Mouse (Mus musculus): ENCODE results near the gene Slc36a3. TPM values are rescaled to one million over a fixed set of nuclear protein-coding genes. Genes with fewer than 3 reads are reported as not detected.
"Not testable (repeated sequence)": the region's sequence is repeated elsewhere in the genome, so short reads cannot be mapped to it uniquely, and the experiment has no call there.

The Slc36a3 gene
- polyA plus RNA-seq, 1 experiment from 2014 or later = 0.06 TPM

DNA sequence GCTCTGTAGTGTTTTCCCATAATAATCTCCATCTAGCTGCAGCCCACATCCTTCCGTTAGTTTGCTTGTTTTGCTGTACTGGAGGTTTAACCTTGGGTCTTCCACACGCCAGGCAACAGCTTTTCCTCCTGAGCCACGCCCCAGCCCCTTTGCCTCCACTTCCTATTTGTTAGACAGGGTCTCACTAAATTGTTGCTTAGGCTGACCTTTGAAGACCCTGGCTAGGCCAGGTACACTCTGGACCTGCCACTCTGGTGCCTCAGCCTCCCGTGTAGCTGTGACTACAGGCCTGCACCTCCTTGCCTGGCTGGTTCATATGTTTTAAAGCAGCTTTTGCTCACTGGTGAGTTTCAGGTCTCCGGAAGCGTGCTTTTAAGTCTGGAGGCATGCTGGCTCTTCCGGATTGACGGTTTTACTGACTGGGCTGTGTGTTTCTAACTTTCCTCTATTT is 30.7 kb downstream of the Slc36a3 start:
- H3K36me3 ChIP-seq (ENCODE audit: control insufficient read depth, insufficient read depth, low read length) = no peaks in the 10 kb centered on the region
- 61% methylated on average over 8 of the region's 8 CpGs for WGBS
- H3K4me1 ChIP-seq (replicated peaks; ENCODE audit: control insufficient read depth, insufficient read depth) = no peaks in the 10 kb centered on the region
- H3K9ac ChIP-seq (ENCODE audit: low read length) = no peak overlapping the region
- DNase-seq (ENCODE audit: low spot score) (no peak), ATAC-seq (ENCODE audit: low FRiP score, low TSS enrichment) (no peak)
- H3K27ac ChIP-seq (replicated peaks) = 0 out of 2 replicates have a peak overlapping the region, but pooled peaks have one; percentile 35
- no peaks in the 10 kb centered on the region for H3K9me3 ChIP-seq (ENCODE audit: control insufficient read depth, low read length)
- no peak overlapping the region for H3K4me3 ChIP-seq (ENCODE audit: low read depth, low read length)
- TF ChIP-seq CTCF (IDR thresholded peaks at IDR 0.05; ENCODE audit: low read depth) (no peak), EP300 (optimal IDR thresholded peaks at IDR 0.05) (no peak)
- no peak overlapping the region for H3K4me2 ChIP-seq (replicated peaks; ENCODE audit: low read depth)
- H3K27me3 ChIP-seq (ENCODE audit: control insufficient read depth, insufficient read depth, low read length) = no peaks in the 10 kb centered on the region

DNA sequence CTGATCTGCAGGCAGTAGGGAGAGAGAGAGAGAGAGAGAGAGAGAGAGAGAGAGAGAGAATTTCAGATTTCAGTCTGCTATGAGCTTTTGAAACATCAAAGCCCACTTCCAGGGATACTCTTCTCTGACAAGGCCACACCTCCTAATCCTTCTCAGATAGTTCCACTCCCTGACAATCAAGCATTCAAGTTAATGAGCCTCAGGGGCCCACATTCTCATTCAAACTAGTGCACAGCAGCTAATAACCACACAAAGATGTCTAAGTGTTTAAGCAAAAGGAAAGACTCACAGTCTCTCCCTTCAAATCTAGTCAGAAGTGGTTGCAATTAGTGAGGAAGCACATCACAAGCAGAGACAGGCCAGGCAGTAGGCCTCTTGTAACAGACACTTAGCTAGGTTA is 31.2 kb downstream of the Slc36a3 start:
- no peak overlapping the region for H3K9ac ChIP-seq (ENCODE audit: low read length)
- TF ChIP-seq EP300 (optimal IDR thresholded peaks at IDR 0.05) (no peak), CTCF (IDR thresholded peaks at IDR 0.05; ENCODE audit: low read depth) (no peak)
- DNase-seq (ENCODE audit: low spot score) (no peak), ATAC-seq (ENCODE audit: low FRiP score, low TSS enrichment) (no peak)
- H3K27ac ChIP-seq (replicated peaks) = no peak overlapping the region
- no peak overlapping the region for H3K4me2 ChIP-seq (replicated peaks; ENCODE audit: low read depth)
- no peaks in the 10 kb centered on the region for H3K9me3 ChIP-seq (ENCODE audit: control insufficient read depth, low read length)
- H3K36me3 ChIP-seq (ENCODE audit: control insufficient read depth, insufficient read depth, low read length) = no peaks in the 10 kb centered on the region
- no peak overlapping the region for H3K4me3 ChIP-seq (ENCODE audit: low read depth, low read length)
- no peaks in the 10 kb centered on the region for H3K4me1 ChIP-seq (replicated peaks; ENCODE audit: control insufficient read depth, insufficient read depth)
- no peaks in the 10 kb centered on the region for H3K27me3 ChIP-seq (ENCODE audit: control insufficient read depth, insufficient read depth, low read length)

DNA sequence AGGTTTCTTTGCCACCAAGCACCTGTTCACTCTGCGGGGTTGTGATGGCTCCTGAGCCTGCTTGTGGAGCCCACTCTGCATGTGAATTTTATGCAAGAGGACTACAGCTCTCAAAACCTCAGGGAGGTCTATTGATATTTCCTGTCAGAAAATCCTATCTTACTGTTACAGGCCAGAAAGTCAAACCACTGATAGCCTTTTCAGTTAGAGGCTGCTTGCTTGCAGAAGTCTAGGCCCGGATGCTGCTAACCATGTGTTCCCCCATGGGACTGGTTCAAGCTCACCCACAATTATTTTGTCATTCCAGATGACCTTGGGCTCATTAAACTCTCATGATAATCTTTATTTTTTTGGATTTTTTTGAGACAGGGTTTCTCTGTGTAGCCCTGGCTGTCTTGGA is 34.5 kb downstream of the Slc36a3 start:
- no peak overlapping the region for H3K4me3 ChIP-seq (ENCODE audit: low read depth, low read length)
- H3K4me1 ChIP-seq (replicated peaks; ENCODE audit: control insufficient read depth, insufficient read depth) = no peaks in the 10 kb centered on the region
- no peak overlapping the region for H3K9ac ChIP-seq (ENCODE audit: low read length)
- no peak overlapping the region for H3K4me2 ChIP-seq (replicated peaks; ENCODE audit: low read depth)
- no peaks in the 10 kb centered on the region for H3K36me3 ChIP-seq (ENCODE audit: control insufficient read depth, insufficient read depth, low read length)
- ATAC-seq (ENCODE audit: low FRiP score, low TSS enrichment) (no peak), DNase-seq (ENCODE audit: low spot score) (no peak)
- WGBS = 89% methylated on average over 2 of the region's 2 CpGs
- no peaks in the 10 kb centered on the region for H3K9me3 ChIP-seq (ENCODE audit: control insufficient read depth, low read length)
- no peak overlapping the region for H3K27ac ChIP-seq (replicated peaks)
- TF ChIP-seq CTCF (IDR thresholded peaks at IDR 0.05; ENCODE audit: low read depth) (no peak), EP300 (optimal IDR thresholded peaks at IDR 0.05) (no peak)
- H3K27me3 ChIP-seq (ENCODE audit: control insufficient read depth, insufficient read depth, low read length) = no peaks in the 10 kb centered on the region

DNA sequence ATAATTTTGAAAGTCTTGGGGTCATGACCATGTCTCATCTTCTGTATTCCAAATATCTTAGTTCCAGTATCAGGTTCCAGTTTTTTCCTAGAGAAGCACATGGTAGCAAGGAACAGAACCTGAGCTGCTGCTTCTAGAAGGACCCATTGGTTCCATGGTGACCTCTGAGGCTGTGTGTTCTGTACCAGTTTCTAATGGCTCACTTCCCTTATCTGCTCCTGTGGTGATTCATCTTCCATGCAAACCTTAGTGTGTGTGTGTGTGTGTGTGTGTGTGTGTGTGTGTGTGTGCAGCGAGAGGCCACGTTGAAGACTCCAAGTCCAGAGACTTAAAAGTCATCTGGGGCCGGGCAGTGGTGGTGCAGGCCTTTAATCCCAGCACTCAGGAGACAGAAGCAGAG is 35.5 kb downstream of the Slc36a3 start:
- H3K27me3 ChIP-seq (ENCODE audit: control insufficient read depth, insufficient read depth, low read length) = no peaks in the 10 kb centered on the region
- H3K4me1 ChIP-seq (replicated peaks; ENCODE audit: control insufficient read depth, insufficient read depth) = no peaks in the 10 kb centered on the region
- H3K4me3 ChIP-seq (ENCODE audit: low read depth, low read length) = no peak overlapping the region
- no peak for TF ChIP-seq EP300 (optimal IDR thresholded peaks at IDR 0.05)
- TF ChIP-seq CTCF (IDR thresholded peaks at IDR 0.05; ENCODE audit: low read depth) = no peak
- H3K9me3 ChIP-seq (ENCODE audit: control insufficient read depth, low read length) = no peaks in the 10 kb centered on the region
- H3K36me3 ChIP-seq (ENCODE audit: control insufficient read depth, insufficient read depth, low read length) = no peaks in the 10 kb centered on the region
- no peak overlapping the region for H3K9ac ChIP-seq (ENCODE audit: low read length)
- 82% methylated on average over 3 of the region's 3 CpGs for WGBS
- no peak overlapping the region for H3K4me2 ChIP-seq (replicated peaks; ENCODE audit: low read depth)
- ATAC-seq (ENCODE audit: low FRiP score, low TSS enrichment) (0 out of 2 replicates have a peak, but pooled peaks have one; percentile 42), DNase-seq (ENCODE audit: low spot score) (no peak)
- H3K27ac ChIP-seq (replicated peaks) = no peak overlapping the region

DNA sequence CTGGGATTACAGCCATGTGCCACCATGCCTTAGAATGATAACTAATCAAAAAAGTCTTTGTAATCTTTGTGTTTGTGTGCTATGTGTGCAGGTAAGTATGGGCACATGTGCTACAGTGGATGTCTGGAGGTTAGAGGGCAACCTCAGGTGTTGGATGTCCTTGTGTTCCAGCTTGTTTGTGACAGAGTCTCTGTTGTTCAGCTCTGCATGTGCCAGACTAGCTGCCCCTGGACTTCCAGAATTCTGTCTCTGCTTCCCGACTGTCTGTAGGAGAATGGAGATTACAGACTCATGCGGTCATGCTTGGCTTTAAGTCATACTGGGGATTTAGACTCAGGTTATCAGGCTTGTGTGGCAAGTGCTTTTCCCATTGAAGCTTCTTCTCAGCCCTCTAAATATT is 37.2 kb downstream of the Slc36a3 start:
- Histone ChIP-seq H3K9ac (ENCODE audit: low read length) (no peak overlapping the region), H3K36me3 (ENCODE audit: control insufficient read depth, insufficient read depth, low read length) (no peaks in the 10 kb centered on the region), H3K4me1 (replicated peaks; ENCODE audit: control insufficient read depth, insufficient read depth) (no peaks in the 10 kb centered on the region), H3K4me2 (replicated peaks; ENCODE audit: low read depth) (no peak overlapping the region), H3K27ac (replicated peaks) (no peak overlapping the region), H3K9me3 (ENCODE audit: control insufficient read depth, low read length) (no peaks in the 10 kb centered on the region), H3K4me3 (ENCODE audit: low read depth, low read length) (no peak overlapping the region), H3K27me3 (ENCODE audit: control insufficient read depth, insufficient read depth, low read length) (no peaks in the 10 kb centered on the region)
- TF ChIP-seq EP300 (optimal IDR thresholded peaks at IDR 0.05) = no peak
- TF ChIP-seq CTCF (IDR thresholded peaks at IDR 0.05; ENCODE audit: low read depth) = no peak
- WGBS = 77% methylated on average over 2 of the region's 2 CpGs
- DNase-seq (ENCODE audit: low spot score) = no peak
- no peak for ATAC-seq (ENCODE audit: low FRiP score, low TSS enrichment)

DNA sequence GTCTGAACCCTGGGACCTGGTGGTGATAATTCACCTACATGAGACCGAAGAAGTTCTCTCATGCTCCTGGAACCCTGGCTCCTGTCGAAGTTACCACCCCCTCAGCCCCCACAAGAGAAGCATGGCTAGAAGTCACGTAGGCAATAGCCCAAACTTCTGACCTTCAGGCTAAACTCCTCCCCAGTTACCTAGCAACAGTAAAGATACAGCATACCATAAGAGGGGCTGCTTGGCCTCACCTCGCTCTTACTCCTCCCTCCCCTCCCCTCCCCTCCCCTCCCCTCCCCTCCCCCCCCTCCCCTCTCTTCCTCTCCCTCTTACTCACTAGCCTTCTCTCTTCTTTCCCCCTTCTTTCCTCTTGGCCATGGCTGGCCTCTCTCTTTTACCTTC is 37.7 kb downstream of the Slc36a3 start:
- not testable (repeated sequence) for H3K36me3 ChIP-seq (ENCODE audit: control insufficient read depth, insufficient read depth, low read length); H3K27me3 ChIP-seq (ENCODE audit: control insufficient read depth, insufficient read depth, low read length); H3K9me3 ChIP-seq (ENCODE audit: control insufficient read depth, low read length); DNase-seq (ENCODE audit: low spot score); H3K4me3 ChIP-seq (ENCODE audit: low read depth, low read length); H3K4me2 ChIP-seq (replicated peaks; ENCODE audit: low read depth); H3K9ac ChIP-seq (ENCODE audit: low read length); H3K4me1 ChIP-seq (replicated peaks; ENCODE audit: control insufficient read depth, insufficient read depth); ATAC-seq (ENCODE audit: low FRiP score, low TSS enrichment); H3K27ac ChIP-seq (replicated peaks)
- 26% methylated on average over 4 of the region's 4 CpGs for WGBS
